Mouse (Mus musculus) lung, embryonic 16.5 days (tissue): ENCODE measurements around the gene Chrng. TPM values are rescaled to one million over a fixed set of nuclear protein-coding genes. Genes with fewer than 3 reads are reported as not detected.
A peak's percentile ranks its signal among the peaks of the same experiment; 100 is the strongest.

ENCODE experiments used
- ATAC-seq: fragments of 200-750 bp; cut with Nextera tagmentation; 2 replicates; pipeline ENCODE4 v1.8.0; 2017; ENCODE audit warnings: low read depth, mild to moderate bottlenecking, moderate library complexity
- H3K27ac ChIP-seq: fragments of 300-500 bp; sonication (generic); 2 replicates; pipeline ENCODE4 v1.5.1; 2014; ENCODE audit warnings: mild to moderate bottlenecking, control low read depth, low read length
- H3K27me3 ChIP-seq: fragments of 300-500 bp; sonication (generic); 2 replicates; pipeline ENCODE4 v1.6.1; 2014; ENCODE audit warnings: low read depth, low read length, mixed read lengths; ENCODE audit not compliant: control insufficient read depth, insufficient read depth
- H3K36me3 ChIP-seq: fragments of 300-500 bp; sonication (generic); 2 replicates; pipeline ENCODE4 v1.6.1; 2014; ENCODE audit warnings: low read length; ENCODE audit not compliant: control insufficient read depth, insufficient read depth
- H3K4me1 ChIP-seq: fragments of 300-500 bp; sonication (generic); replicated peaks from 2 replicates; pipeline ENCODE4 v1.6.1; 2014; ENCODE audit warnings: low read length, mixed read lengths; ENCODE audit not compliant: control insufficient read depth, insufficient read depth
- H3K4me2 ChIP-seq: fragments of 300-500 bp; sonication (generic); 2 replicates; pipeline ENCODE4 v1.6.1; 2014; ENCODE audit warnings: low read depth, low read length, control low read depth
- H3K4me3 ChIP-seq: fragments of 300-500 bp; sonication (generic); 2 replicates; pipeline ENCODE4 v1.5.1; 2014; ENCODE audit warnings: mild to moderate bottlenecking, low read length, control low read depth
- H3K9ac ChIP-seq: fragments of 300-500 bp; sonication (generic); 2 replicates; pipeline ENCODE4 v1.6.1; 2014; ENCODE audit warnings: low read length, control low read depth
- H3K9me3 ChIP-seq: fragments of 300-500 bp; sonication (generic); 2 replicates; pipeline ENCODE4 v1.6.1; 2016; ENCODE audit warnings: low read length; ENCODE audit not compliant: control insufficient read depth
- WGBS: fragments of 180-500 bp; shearing (Covaris S2); extraction: QIAGEN DNeasy Blood & Tissue Kit; methylation state at CpG from one replicate; pipeline ENCODE4 v1.1.7; 2014; 5-methylcytosine and 5-hydroxymethylcytosine counted together
- polyA plus RNA-seq: library from polyadenylated mRNA; unstranded; fragments of >200 nt; fragmentation: Nextera tagmentation; extraction: Ambion mirVana; gene quantifications from 2 replicates; pipeline ENCODE4 v1.2.1, GENCODE M21; 2015

Chrng gene
- polyA plus RNA-seq = 0.43 and 1.4 TPM in 2 replicates

DNA sequence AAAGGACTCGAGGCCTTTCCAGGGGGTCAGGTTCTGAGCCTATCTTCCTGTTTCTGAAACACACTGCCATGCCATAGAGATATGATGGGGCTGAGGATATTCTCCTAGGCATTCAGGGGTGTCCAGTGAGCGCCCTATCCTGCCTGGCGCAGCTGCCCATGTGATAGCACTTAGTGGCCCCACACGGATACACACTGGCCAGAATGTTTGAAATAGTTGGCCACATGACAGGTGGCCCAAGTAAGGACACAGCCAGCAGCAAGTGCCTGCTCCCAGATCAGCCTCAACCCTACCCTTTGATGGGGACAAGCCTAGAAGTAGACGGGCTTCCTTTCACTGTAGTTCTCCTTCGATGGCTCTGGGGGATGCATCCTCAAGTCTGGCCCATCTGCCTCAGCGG, at the start of gene Chrng:
Gene Chrng, plus strand, starts transcription at position 193 of the 400 bp plus-strand sequence.
- no peaks in the 10 kb centered on the region for H3K9me3 ChIP-seq
- no peak within 1 kb of the TSS for H3K9ac ChIP-seq
- no peak within 1 kb of the TSS for H3K4me3 ChIP-seq
- 87% methylated on average over 7 of the region's 7 CpGs for WGBS
- peaks cover 4% of the 10 kb centered on the region; the same call in 1 of the 2 replicates for H3K27me3 ChIP-seq
- H3K36me3 ChIP-seq = no peaks in the 10 kb centered on the region
- no peak for ATAC-seq
- H3K27ac ChIP-seq = no peak within 1 kb of the TSS
- no peaks in the 10 kb centered on the region; the same call in 1 of the 2 replicates for H3K4me1 ChIP-seq
- H3K4me2 ChIP-seq = no peak within 1 kb of the TSS

DNA sequence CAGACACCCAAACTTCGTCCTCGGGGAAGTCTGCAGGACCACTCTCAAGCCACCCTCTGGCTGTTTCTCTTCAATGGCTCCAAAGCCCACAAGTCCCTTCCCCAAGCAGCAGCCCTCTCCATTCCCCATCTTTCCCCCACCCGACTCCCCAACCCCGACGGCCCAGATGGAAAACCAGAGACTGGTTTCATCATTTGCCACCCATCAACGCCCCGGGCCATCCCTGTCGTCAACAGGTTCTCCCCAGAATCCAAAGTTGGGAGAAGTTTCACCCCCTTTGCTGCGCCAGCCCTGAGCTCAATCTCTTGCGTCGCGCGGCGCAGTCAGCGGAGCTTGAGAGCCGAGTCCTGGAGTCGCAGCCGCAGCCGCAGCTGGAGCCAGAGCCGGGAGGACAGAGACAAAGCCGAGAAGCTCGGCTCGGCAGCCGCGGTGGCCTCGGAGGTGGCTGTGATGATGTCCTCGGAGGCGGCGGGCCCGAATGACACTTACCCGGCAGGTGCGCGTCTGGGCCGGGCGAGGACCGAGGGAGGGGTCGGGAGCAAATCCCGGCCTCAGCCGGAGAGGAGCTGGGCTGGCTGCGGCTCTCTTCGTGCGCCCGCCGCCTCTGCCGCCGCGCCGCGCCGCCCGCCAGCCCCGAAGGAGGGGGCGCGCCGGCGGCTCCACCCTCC, 48.8 kb upstream of the Chrng start:
- H3K9ac ChIP-seq = no peak overlapping the region
- H3K4me3 ChIP-seq = peak overlapping the region; percentile 39
- no peaks in the 10 kb centered on the region for H3K36me3 ChIP-seq
- H3K27ac ChIP-seq = no peak overlapping the region
- 0 out of 2 replicates have a peak, but pooled peaks have one; percentile 12 for ATAC-seq
- under 1% methylated on average over 40 of the region's 56 CpGs for WGBS
- H3K27me3 ChIP-seq = peaks cover 83% of the 10 kb centered on the region
- H3K4me2 ChIP-seq = peak overlapping the region; percentile 54
- H3K4me1 ChIP-seq = 0 out of 2 replicates have a peak, but pooled peaks cover 4% of the 10 kb centered on the region
- no peaks in the 10 kb centered on the region for H3K9me3 ChIP-seq

DNA sequence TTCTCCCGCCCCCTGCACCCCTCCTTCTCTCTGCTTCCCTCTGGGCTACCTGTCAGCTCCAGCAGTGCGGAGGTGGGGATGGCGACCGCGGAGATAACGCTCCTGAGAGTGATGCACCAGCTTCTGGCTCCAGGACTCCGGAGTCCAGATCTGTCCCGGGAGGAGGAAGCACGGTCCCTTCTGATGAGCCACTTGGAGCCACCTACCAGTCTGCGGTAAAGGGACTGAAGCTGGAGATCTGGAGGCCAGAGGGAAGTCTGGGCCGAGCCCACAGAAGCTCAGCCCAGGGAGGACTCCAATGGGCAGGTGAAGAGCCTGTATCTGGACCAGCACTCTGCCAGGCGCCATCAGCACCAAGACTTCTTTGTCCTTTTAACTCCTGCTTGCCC, 48.3 kb upstream of the Chrng start, which contains the start of gene Ecel1:
Gene Ecel1, minus strand, starts transcription at position 323 of the 389 bp plus-strand sequence.
- H3K9me3 ChIP-seq = no peaks in the 10 kb centered on the region
- 0 out of 2 replicates have a peak, but pooled peaks cover 4% of the 10 kb centered on the region for H3K4me1 ChIP-seq
- H3K4me3 ChIP-seq = peak within 1 kb of the TSS; percentile 39
- no peaks in the 10 kb centered on the region for H3K36me3 ChIP-seq
- ATAC-seq = no peak
- WGBS = 4% methylated on average over 10 of the region's 12 CpGs
- peaks cover 80% of the 10 kb centered on the region for H3K27me3 ChIP-seq
- no peak within 1 kb of the TSS for H3K9ac ChIP-seq
- H3K27ac ChIP-seq = no peak within 1 kb of the TSS
- peak within 1 kb of the TSS; percentile 54 for H3K4me2 ChIP-seq

GRCm38 (mm10) chr1:87159396-87159795, 45.1 kb upstream of the Chrng start:
- H3K4me2 ChIP-seq = no peak overlapping the region
- no peak overlapping the region for H3K9ac ChIP-seq
- ATAC-seq = no peak
- no peaks in the 10 kb centered on the region for H3K9me3 ChIP-seq
- H3K27ac ChIP-seq = no peak overlapping the region
- 74% methylated on average over 3 of the region's 3 CpGs for WGBS
- peaks cover 49% of the 10 kb centered on the region for H3K27me3 ChIP-seq
- no peaks in the 10 kb centered on the region for H3K36me3 ChIP-seq
- 0 out of 2 replicates have a peak, but pooled peaks cover 3% of the 10 kb centered on the region for H3K4me1 ChIP-seq
- no peak overlapping the region for H3K4me3 ChIP-seq

GRCm38 (mm10) chr1:87164164-87164795, 40.2 kb upstream of the Chrng start:
- H3K4me1 ChIP-seq = no peaks in the 10 kb centered on the region
- no peak overlapping the region for H3K4me3 ChIP-seq
- H3K27ac ChIP-seq = no peak overlapping the region
- no peaks in the 10 kb centered on the region for H3K9me3 ChIP-seq
- 34% methylated on average over 11 of the region's 11 CpGs for WGBS
- H3K27me3 ChIP-seq = peaks cover 11% of the 10 kb centered on the region; the same call in 1 of the 2 replicates
- no peaks in the 10 kb centered on the region for H3K36me3 ChIP-seq
- no peak for ATAC-seq
- H3K4me2 ChIP-seq = no peak overlapping the region
- H3K9ac ChIP-seq = no peak overlapping the region

GRCm38 (mm10) chr1:87164796-87165184, 39.7 kb upstream of the Chrng start:
- Histone ChIP-seq H3K4me1 (no peaks in the 10 kb centered on the region), H3K4me2 (no peak overlapping the region), H3K36me3 (no peaks in the 10 kb centered on the region), H3K4me3 (no peak overlapping the region), H3K9me3 (no peaks in the 10 kb centered on the region), H3K9ac (no peak overlapping the region), H3K27me3 (peaks cover 15% of the 10 kb centered on the region; the same call in 1 of the 2 replicates), H3K27ac (no peak overlapping the region)
- WGBS = 61% methylated on average over 9 of the region's 9 CpGs
- no peak for ATAC-seq

- no peak overlapping the region for H3K4me3 ChIP-seq
- no peaks in the 10 kb centered on the region for H3K9me3 ChIP-seq
- H3K9ac ChIP-seq = no peak overlapping the region
- H3K27me3 ChIP-seq = peaks cover 35% of the 10 kb centered on the region
- H3K27ac ChIP-seq = no peak overlapping the region
- peaks cover 2% of the 10 kb centered on the region; the same call in 1 of the 2 replicates for H3K4me1 ChIP-seq
- no peak overlapping the region for H3K4me2 ChIP-seq
- no peak for ATAC-seq
- WGBS = 11% methylated on average over 19 of the region's 19 CpGs
- H3K36me3 ChIP-seq = no peaks in the 10 kb centered on the region
Observed at GRCm38 (mm10) chr1:87170458-87170857, 34.0 kb upstream of the Chrng start.

DNA sequence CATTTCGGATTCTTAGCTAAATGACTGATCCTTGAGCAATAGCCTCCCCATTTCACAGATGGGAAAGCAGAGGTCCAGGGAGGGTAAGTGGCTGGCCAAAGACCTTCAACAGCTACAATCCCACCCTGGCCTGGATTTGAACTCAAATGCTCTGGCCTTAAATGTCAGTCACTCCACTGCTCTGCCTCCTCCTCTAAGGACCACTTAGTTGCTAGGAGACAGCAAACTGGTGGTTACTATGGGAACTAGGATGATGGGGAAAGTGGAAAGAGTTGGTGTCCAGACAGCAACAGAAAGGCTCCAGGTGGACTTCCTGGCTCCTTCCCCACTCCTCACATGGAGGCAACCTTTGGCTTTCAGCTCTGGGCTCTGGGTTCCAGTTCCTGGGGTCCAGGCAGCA, 33.1 kb upstream of the Chrng start:
- Histone ChIP-seq H3K36me3 (no peaks in the 10 kb centered on the region), H3K4me1 (peaks cover 9% of the 10 kb centered on the region; the same call in 1 of the 2 replicates), H3K4me2 (no peak overlapping the region), H3K27ac (no peak overlapping the region), H3K9ac (no peak overlapping the region), H3K9me3 (no peaks in the 10 kb centered on the region), H3K4me3 (no peak overlapping the region), H3K27me3 (peaks cover 33% of the 10 kb centered on the region)
- 78% methylated on average over 1 of the region's 1 CpGs for WGBS
- ATAC-seq = no peak

DNA sequence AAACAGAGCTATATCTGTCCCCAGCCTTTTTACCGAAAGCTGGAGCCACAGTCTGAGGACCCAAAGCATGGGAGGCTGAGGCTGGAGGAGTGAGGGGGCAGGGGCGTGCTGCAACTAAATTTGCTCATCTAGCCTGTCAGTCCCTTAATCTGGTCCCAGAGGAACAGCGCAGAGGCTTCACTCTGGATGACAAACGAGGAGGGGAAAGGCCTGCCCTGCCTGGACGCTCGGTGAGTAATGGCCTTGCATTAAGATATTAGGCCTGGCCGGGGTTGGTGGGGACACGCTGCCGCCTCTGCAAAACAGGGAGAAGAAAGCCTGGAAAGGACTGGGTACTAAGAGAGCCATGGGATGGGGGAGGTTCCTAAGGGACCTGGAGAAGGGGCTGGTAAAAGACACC, 32.1 kb upstream of the Chrng start:
- Histone ChIP-seq H3K4me2 (no peak overlapping the region), H3K4me1 (peaks cover 9% of the 10 kb centered on the region; the same call in 1 of the 2 replicates), H3K36me3 (no peaks in the 10 kb centered on the region), H3K9me3 (no peaks in the 10 kb centered on the region), H3K27ac (no peak overlapping the region), H3K9ac (no peak overlapping the region), H3K27me3 (peaks cover 33% of the 10 kb centered on the region), H3K4me3 (no peak overlapping the region)
- ATAC-seq = no peak
- WGBS = 34% methylated on average over 9 of the region's 9 CpGs
